Mouse (Mus musculus): ENCODE measurements around the gene Samd8.

GRCm38 (mm10) chr14:21764646-21765045 lies 14.3 kb downstream of the Samd8 start:
- TF ChIP-seq CTCF (IDR thresholded peaks at IDR 0.05; ENCODE audit: control insufficient read depth, insufficient read depth, low read length), result no peak
- no peak for TF ChIP-seq POLR2A (IDR thresholded peaks at IDR 0.05; ENCODE audit: borderline replicate concordance, control insufficient read depth, low read depth, low read length)

Data from bone marrow, adult 2 months (tissue).